Mouse (Mus musculus): ENCODE results near the gene Gclc. TPM values are rescaled to one million over a fixed set of nuclear protein-coding genes. Genes with fewer than 3 reads are reported as not detected.

Gene Gclc
- total RNA-seq, 1 experiment, result 25.2 TPM

DNA sequence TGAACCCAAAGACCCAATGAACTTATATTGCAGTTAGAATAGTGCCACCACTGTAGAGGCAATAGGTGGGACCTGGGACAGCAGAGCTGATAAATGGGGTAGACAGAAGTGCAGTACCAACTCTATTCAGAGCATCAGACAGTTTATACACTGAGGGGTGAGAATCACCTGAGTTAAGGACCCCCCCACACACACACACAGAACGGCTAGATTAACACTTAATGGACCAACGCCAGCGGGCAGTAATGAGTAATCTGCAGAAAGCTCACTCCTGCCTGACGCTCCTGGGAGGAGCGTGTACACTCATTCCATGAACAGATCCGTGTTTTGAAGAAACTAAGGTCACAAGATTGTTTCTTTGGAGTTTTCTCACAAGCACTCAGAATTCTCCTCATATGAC, 5.4 kb downstream of the Gclc start:
- no peaks in the 10 kb centered on the region for H3K9me3 ChIP-seq (ENCODE audit: control insufficient read depth, insufficient read depth, low read depth, low read length)
- H3K36me3 ChIP-seq (ENCODE audit: control insufficient read depth, insufficient read depth, low read length, poor library complexity, severe bottlenecking), result peaks cover 6% of the 10 kb centered on the region; the same call in 1 of the 2 replicates
- no peak overlapping the region for H3K9ac ChIP-seq (ENCODE audit: insufficient read depth, low read depth, low read length, poor library complexity, severe bottlenecking)
- H3K27ac ChIP-seq (ENCODE audit: insufficient read depth, low read depth, low read length, poor library complexity, severe bottlenecking), result no peak overlapping the region
- peaks cover 0 to 3% of the 10 kb centered on the region in 2 experiments; a peak in 2 of 4 replicates for H3K4me1 ChIP-seq (ENCODE audit: control insufficient read depth in 2 of 2, insufficient read depth in 2 of 2, low read length in 2 of 2, poor library complexity in 1 of 2)
- no peak for DNase-seq (ENCODE audit: low read depth, low spot score)
- H3K4me3 ChIP-seq (ENCODE audit: insufficient read depth in 1 of 2, low read depth in 1 of 2, low read length in 2 of 2, poor library complexity in 1 of 2, severe bottlenecking in 1 of 2), result no peak overlapping the region
- in situ Hi-C loops (cut with MboI; ENCODE audit: low sequenced_read_pairs in 2 of 2, unreplicated experiment in 2 of 2), result no loop called here
- TF ChIP-seq ZNF384 (IDR thresholded peaks at IDR 0.05; ENCODE audit: low read depth, low read length), result no peak
- TF ChIP-seq ZC3H11A (IDR thresholded peaks at IDR 0.05; ENCODE audit: borderline replicate concordance, low read depth, low read length), result no peak
- no peak for TF ChIP-seq CHD2 (IDR thresholded peaks at IDR 0.05; ENCODE audit: low read depth, low read length)
- TF ChIP-seq MAFK (IDR thresholded peaks at IDR 0.05; ENCODE audit: insufficient read depth, low read depth, low read length), result no peak
- no peak for TF ChIP-seq HCFC1 (IDR thresholded peaks at IDR 0.05; ENCODE audit: borderline replicate concordance, insufficient read depth, low read length)

DNA sequence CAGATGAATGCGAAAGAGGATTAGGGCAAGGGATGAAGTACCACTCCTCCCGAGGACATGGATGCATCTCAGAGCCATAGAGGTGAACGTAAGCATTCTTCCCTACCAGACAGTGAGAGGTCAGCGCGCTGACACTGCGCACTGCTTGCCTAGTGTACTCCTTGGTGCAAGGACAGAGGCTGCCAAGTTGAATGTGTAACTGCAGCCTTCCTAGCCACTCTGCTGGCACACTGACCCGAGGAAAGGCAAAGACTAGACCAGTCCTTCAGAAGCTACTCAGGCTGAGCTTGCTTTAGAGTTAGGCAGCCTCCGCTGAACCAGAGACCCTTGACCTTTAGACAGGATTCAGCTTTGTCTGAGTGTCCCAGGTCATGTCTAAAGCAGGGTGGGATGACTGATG, 11.9 kb downstream of the Gclc start:
- TF ChIP-seq ZC3H11A (IDR thresholded peaks at IDR 0.05; ENCODE audit: borderline replicate concordance, low read depth, low read length) (no peak), MAFK (IDR thresholded peaks at IDR 0.05; ENCODE audit: insufficient read depth, low read depth, low read length) (no peak), HCFC1 (IDR thresholded peaks at IDR 0.05; ENCODE audit: borderline replicate concordance, insufficient read depth, low read length) (no peak), CHD2 (IDR thresholded peaks at IDR 0.05; ENCODE audit: low read depth, low read length) (no peak), ZNF384 (IDR thresholded peaks at IDR 0.05; ENCODE audit: low read depth, low read length) (no peak)
- Histone ChIP-seq H3K9me3 (ENCODE audit: control insufficient read depth, insufficient read depth, low read depth, low read length) (no peaks in the 10 kb centered on the region), H3K27ac (ENCODE audit: insufficient read depth, low read depth, low read length, poor library complexity, severe bottlenecking) (no peak overlapping the region), H3K9ac (ENCODE audit: insufficient read depth, low read depth, low read length, poor library complexity, severe bottlenecking) (no peak overlapping the region), H3K36me3 (ENCODE audit: control insufficient read depth, insufficient read depth, low read length, poor library complexity, severe bottlenecking) (peaks cover 11% of the 10 kb centered on the region; the same call in 1 of the 2 replicates), H3K4me1 (ENCODE audit: control insufficient read depth in 2 of 2, insufficient read depth in 2 of 2, low read length in 2 of 2, poor library complexity in 1 of 2) (peaks cover 0 to 4% of the 10 kb centered on the region in 2 experiments; a peak in 1 of 4 replicates), H3K4me3 (ENCODE audit: insufficient read depth in 1 of 2, low read depth in 1 of 2, low read length in 2 of 2, poor library complexity in 1 of 2, severe bottlenecking in 1 of 2) (no peak overlapping the region)
- in situ Hi-C loops (cut with MboI; ENCODE audit: low sequenced_read_pairs in 2 of 2, unreplicated experiment in 2 of 2), result no loop called here
- no peak for DNase-seq (ENCODE audit: low read depth, low spot score)

GRCm38 (mm10) chr9:77766767-77767166, 12.4 kb downstream of the Gclc start:
- Histone ChIP-seq H3K4me3 (ENCODE audit: insufficient read depth in 1 of 2, low read depth in 1 of 2, low read length in 2 of 2, poor library complexity in 1 of 2, severe bottlenecking in 1 of 2) (no peak overlapping the region), H3K27ac (ENCODE audit: insufficient read depth, low read depth, low read length, poor library complexity, severe bottlenecking) (no peak overlapping the region), H3K9me3 (ENCODE audit: control insufficient read depth, insufficient read depth, low read depth, low read length) (no peaks in the 10 kb centered on the region), H3K4me1 (ENCODE audit: control insufficient read depth in 2 of 2, insufficient read depth in 2 of 2, low read length in 2 of 2, poor library complexity in 1 of 2) (peaks cover 0 to 4% of the 10 kb centered on the region in 2 experiments; a peak in 1 of 4 replicates), H3K9ac (ENCODE audit: insufficient read depth, low read depth, low read length, poor library complexity, severe bottlenecking) (no peak overlapping the region), H3K36me3 (ENCODE audit: control insufficient read depth, insufficient read depth, low read length, poor library complexity, severe bottlenecking) (peaks cover 11% of the 10 kb centered on the region; the same call in 1 of the 2 replicates)
- no peak for TF ChIP-seq HCFC1 (IDR thresholded peaks at IDR 0.05; ENCODE audit: borderline replicate concordance, insufficient read depth, low read length)
- no peak for TF ChIP-seq ZC3H11A (IDR thresholded peaks at IDR 0.05; ENCODE audit: borderline replicate concordance, low read depth, low read length)
- no peak for TF ChIP-seq MAFK (IDR thresholded peaks at IDR 0.05; ENCODE audit: insufficient read depth, low read depth, low read length)
- TF ChIP-seq ZNF384 (IDR thresholded peaks at IDR 0.05; ENCODE audit: low read depth, low read length), result no peak
- no peak for TF ChIP-seq CHD2 (IDR thresholded peaks at IDR 0.05; ENCODE audit: low read depth, low read length)
- in situ Hi-C loops (cut with MboI; ENCODE audit: low sequenced_read_pairs in 2 of 2, unreplicated experiment in 2 of 2), result no loop called here
- no peak for DNase-seq (ENCODE audit: low read depth, low spot score)

DNA sequence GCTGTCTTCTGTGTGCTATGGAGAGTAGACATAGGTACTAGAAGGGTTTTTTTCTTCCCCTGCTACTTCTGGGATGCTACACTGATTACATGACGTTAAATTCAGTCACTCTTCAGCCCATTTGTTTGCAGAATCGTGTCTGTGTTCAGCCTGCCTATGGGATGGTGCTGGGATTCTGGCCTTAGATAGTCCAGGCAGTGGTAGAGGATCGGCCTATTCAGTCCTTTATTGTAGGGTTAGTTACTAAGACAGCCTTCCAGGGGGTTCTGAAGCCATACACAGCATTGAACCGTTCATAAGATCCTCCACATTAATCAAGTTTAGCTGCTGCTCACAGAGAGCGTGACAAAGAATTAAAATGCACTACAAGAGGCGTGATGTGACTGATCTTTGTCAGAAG, 16.6 kb downstream of the Gclc start:
- peaks cover 0 to 4% of the 10 kb centered on the region in 2 experiments; a peak in 1 of 4 replicates for H3K4me1 ChIP-seq (ENCODE audit: control insufficient read depth in 2 of 2, insufficient read depth in 2 of 2, low read length in 2 of 2, poor library complexity in 1 of 2)
- H3K9me3 ChIP-seq (ENCODE audit: control insufficient read depth, insufficient read depth, low read depth, low read length), result no peaks in the 10 kb centered on the region
- H3K4me3 ChIP-seq (ENCODE audit: insufficient read depth in 1 of 2, low read depth in 1 of 2, low read length in 2 of 2, poor library complexity in 1 of 2, severe bottlenecking in 1 of 2), result no peak overlapping the region
- TF ChIP-seq ZC3H11A (IDR thresholded peaks at IDR 0.05; ENCODE audit: borderline replicate concordance, low read depth, low read length) (no peak), HCFC1 (IDR thresholded peaks at IDR 0.05; ENCODE audit: borderline replicate concordance, insufficient read depth, low read length) (no peak), CHD2 (IDR thresholded peaks at IDR 0.05; ENCODE audit: low read depth, low read length) (no peak), ZNF384 (IDR thresholded peaks at IDR 0.05; ENCODE audit: low read depth, low read length) (no peak), MAFK (IDR thresholded peaks at IDR 0.05; ENCODE audit: insufficient read depth, low read depth, low read length) (no peak)
- no peak for DNase-seq (ENCODE audit: low read depth, low spot score)
- in situ Hi-C loops (cut with MboI; ENCODE audit: low sequenced_read_pairs in 2 of 2, unreplicated experiment in 2 of 2), result no loop called here
- H3K27ac ChIP-seq (ENCODE audit: insufficient read depth, low read depth, low read length, poor library complexity, severe bottlenecking), result no peak overlapping the region
- H3K9ac ChIP-seq (ENCODE audit: insufficient read depth, low read depth, low read length, poor library complexity, severe bottlenecking), result no peak overlapping the region
- H3K36me3 ChIP-seq (ENCODE audit: control insufficient read depth, insufficient read depth, low read length, poor library complexity, severe bottlenecking), result peaks cover 9% of the 10 kb centered on the region
